Mouse (Mus musculus): Measurements from ENCODE around the gene Grip1. TPM values are rescaled to one million over a fixed set of nuclear protein-coding genes. Genes with fewer than 3 reads are reported as not detected.
A peak's percentile ranks its signal among the peaks of the same experiment; 100 is the strongest.

Grip1 gene
- polyA plus RNA-seq, 1 experiment from 2014 or later = 19.0 TPM

DNA sequence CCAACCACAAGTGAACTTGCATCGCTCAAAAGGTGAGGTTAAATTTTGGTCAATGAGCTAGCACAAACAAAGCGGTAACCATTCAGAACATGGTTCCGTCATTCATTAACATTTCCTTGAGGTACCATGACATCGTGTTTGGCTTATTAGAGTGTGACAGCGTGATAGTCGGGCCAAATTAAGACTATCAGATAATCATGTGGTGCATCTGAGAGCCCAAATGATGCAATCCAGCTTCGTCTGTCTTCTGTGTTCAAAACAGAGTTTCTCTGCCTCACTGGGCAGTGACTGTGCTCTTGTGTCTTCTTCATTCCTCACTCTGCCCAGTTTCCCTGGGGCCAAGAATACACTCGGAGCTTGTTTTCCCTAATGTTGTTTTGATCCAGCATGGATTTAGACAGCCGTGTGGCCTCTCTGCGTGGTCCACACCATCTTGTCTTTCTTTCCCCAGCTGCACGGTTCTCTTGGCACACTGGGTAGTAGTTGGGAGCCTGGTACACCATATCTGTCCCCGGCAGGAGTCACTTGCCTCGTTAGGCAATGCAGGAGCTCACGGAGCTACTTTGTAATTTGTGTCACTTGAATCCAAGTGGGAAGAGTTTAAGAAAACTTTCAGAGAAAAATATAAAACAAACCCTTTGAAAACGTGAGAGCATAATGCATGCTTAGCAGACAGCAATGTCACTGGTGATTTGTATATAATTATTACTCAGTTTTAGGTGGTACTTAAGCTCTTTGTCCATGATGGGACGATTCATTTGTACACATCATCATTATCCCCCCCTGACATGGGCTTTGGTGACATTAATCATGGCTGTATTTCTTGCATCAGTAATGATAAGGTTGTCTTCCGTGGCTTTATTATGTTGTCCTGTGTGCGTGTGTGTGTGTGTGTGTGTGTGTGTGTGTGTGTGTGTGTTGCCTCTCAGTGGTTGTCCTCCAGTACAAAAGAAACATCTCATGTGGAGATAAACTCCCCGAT is 281.7 kb downstream of the Grip1 start:
- no peaks in the 10 kb centered on the region for H3K9me3 ChIP-seq
- H3K27ac ChIP-seq = no peak overlapping the region
- no peaks in the 10 kb centered on the region for H3K36me3 ChIP-seq (replicated peaks)
- ATAC-seq (replicated peaks) = no peak
- 0 out of 2 replicates have a peak, but pooled peaks cover 5% of the 10 kb centered on the region for H3K4me1 ChIP-seq
- no peak overlapping the region for H3K4me3 ChIP-seq
- H3K27me3 ChIP-seq (replicated peaks) = no peaks in the 10 kb centered on the region
- no peak overlapping the region for H3K4me2 ChIP-seq
- 77% methylated on average over 19 of the region's 19 CpGs for WGBS
- H3K9ac ChIP-seq = no peak overlapping the region

- Histone ChIP-seq H3K4me3 (no peak overlapping the region), H3K27ac (no peak overlapping the region), H3K4me2 (no peak overlapping the region), H3K4me1 (0 out of 2 replicates have a peak, but pooled peaks cover 3% of the 10 kb centered on the region), H3K9me3 (no peaks in the 10 kb centered on the region), H3K9ac (no peak overlapping the region), H3K36me3 (replicated peaks) (no peaks in the 10 kb centered on the region), H3K27me3 (replicated peaks) (no peaks in the 10 kb centered on the region)
- WGBS = 92% methylated on average over 7 of the region's 7 CpGs
- ATAC-seq (replicated peaks) = no peak
Observed at GRCm38 (mm10) chr10:119739466-119739865, 285.8 kb downstream of the Grip1 start.

DNA sequence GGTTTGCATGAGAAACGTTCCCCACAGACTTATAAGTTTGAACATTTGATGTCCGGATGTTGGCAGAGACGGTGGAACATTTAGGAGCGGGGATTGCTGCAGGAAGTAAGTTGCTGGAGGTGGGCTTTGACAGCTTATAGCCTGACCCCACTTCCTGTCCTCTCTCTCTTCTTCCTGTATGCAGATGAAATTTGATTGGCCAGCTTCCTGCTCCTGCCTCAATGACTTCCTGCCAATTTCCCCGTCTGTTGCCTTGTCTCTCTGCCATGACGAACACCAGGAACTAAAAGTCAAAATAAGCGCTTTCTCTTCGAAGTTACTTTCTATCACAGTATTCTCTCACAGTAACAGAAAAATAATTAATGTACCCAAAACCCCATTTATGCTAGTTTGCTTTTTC is 289.1 kb downstream of the Grip1 start:
- no peak overlapping the region for H3K4me2 ChIP-seq
- no peaks in the 10 kb centered on the region for H3K9me3 ChIP-seq
- no peak overlapping the region for H3K4me3 ChIP-seq
- H3K36me3 ChIP-seq (replicated peaks) = no peaks in the 10 kb centered on the region
- H3K27me3 ChIP-seq (replicated peaks) = no peaks in the 10 kb centered on the region
- no peak overlapping the region for H3K9ac ChIP-seq
- no peak for ATAC-seq (replicated peaks)
- no peak overlapping the region for H3K27ac ChIP-seq
- H3K4me1 ChIP-seq = no peaks in the 10 kb centered on the region
- 79% methylated on average over 8 of the region's 8 CpGs for WGBS

DNA sequence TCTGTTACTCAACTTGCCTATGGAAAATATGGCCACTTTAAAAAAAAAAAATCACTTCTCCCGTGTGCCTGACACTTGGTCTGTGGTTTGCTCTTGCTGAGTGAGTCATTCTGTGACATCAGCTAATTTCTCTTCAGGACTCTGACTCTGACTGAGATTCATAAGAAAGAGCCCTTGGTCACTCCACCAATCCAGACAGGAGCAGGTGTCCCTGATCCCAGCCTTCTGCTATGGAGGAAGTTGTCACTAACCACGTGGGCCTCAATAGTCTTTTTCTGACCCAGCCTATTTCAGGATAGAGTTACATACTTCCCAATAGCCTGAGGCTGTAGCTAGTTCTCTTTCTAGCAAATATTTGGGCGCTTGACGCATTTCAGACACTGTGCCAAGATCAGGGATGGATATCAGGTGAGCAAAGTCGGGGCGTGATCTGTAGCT is 298.8 kb downstream of the Grip1 start:
- 93% methylated on average over 6 of the region's 6 CpGs for WGBS
- no peak overlapping the region for H3K9ac ChIP-seq
- no peaks in the 10 kb centered on the region; the same call in 1 of the 2 replicates for H3K4me1 ChIP-seq
- H3K4me3 ChIP-seq = no peak overlapping the region
- no peak overlapping the region for H3K27ac ChIP-seq
- H3K4me2 ChIP-seq = no peak overlapping the region
- no peaks in the 10 kb centered on the region for H3K9me3 ChIP-seq
- H3K36me3 ChIP-seq (replicated peaks) = no peaks in the 10 kb centered on the region
- no peaks in the 10 kb centered on the region for H3K27me3 ChIP-seq (replicated peaks)
- no peak for ATAC-seq (replicated peaks)

DNA sequence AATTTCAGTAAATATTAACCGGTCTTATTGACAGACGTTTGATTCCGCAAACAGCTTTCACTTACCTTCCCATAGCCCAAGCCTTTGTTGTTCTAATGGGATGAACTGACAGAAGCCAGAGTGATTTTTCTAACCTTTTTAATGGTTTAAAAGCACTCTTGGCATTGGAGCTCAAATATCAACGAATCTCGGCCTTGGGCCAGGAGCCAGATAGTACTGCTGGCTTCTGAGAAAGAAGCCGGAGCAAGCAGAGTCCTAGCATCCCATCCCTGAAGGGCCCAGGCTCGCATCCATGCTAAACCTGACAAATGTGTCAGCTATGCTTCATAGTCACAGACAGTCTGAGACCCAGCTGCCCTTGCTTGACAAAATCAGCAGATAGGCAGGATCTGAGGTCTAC is 302.6 kb downstream of the Grip1 start:
- no peaks in the 10 kb centered on the region for H3K27me3 ChIP-seq (replicated peaks)
- ATAC-seq (replicated peaks) = no peak

GRCm38 (mm10) chr10:119757219-119757618 is 303.6 kb downstream of the Grip1 start:
- no peaks in the 10 kb centered on the region for H3K36me3 ChIP-seq (replicated peaks)
- no peaks in the 10 kb centered on the region for H3K9me3 ChIP-seq
- no peak overlapping the region for H3K4me3 ChIP-seq
- no peak overlapping the region for H3K9ac ChIP-seq
- 80% methylated on average over 6 of the region's 6 CpGs for WGBS
- ATAC-seq (replicated peaks) = no peak
- H3K27me3 ChIP-seq (replicated peaks) = no peaks in the 10 kb centered on the region
- H3K4me2 ChIP-seq = no peak overlapping the region
- peaks cover 9% of the 10 kb centered on the region for H3K4me1 ChIP-seq
- no peak overlapping the region for H3K27ac ChIP-seq

More for the DNA sequence above, 302.6 kb downstream of the Grip1 start:
- Histone ChIP-seq H3K9me3 (no peaks in the 10 kb centered on the region), H3K4me2 (no peak overlapping the region), H3K9ac (no peak overlapping the region), H3K27ac (no peak overlapping the region), H3K36me3 (replicated peaks) (no peaks in the 10 kb centered on the region), H3K4me1 (peaks cover 2% of the 10 kb centered on the region), H3K4me3 (no peak overlapping the region)
- 76% methylated on average over 7 of the region's 7 CpGs for WGBS

GRCm38 (mm10) chr10:119761451-119762367 is 308.1 kb downstream of the Grip1 start:
- Histone ChIP-seq H3K9ac (no peak overlapping the region), H3K27me3 (replicated peaks) (no peaks in the 10 kb centered on the region), H3K4me2 (peak overlapping the region; percentile 38), H3K27ac (peak overlapping the region; percentile 55), H3K36me3 (replicated peaks) (no peaks in the 10 kb centered on the region), H3K4me1 (peaks cover 14% of the 10 kb centered on the region), H3K4me3 (0 out of 2 replicates have a peak overlapping the region, but pooled peaks have one; percentile 7), H3K9me3 (no peaks in the 10 kb centered on the region)
- ATAC-seq (replicated peaks) = peak; percentile 52
- 62% methylated on average over 33 of the region's 33 CpGs for WGBS

DNA sequence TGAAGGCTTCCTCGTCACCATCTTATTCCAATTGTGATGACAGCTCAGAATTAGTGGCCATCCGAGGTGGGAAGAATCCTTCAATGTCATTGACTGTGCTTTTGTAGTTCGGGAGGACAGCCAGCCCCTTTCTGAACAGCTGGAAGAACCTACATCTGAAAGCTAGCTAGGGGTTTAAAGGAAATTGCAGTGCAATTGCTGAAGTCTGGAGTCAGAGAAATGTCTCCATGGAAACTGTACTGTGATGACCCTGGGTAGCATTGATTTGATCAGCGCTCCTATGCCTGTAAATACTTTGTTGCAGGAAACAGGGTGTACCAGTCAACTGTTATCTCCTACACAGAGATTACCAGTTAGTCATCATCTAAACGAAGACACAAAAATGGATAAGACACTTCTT is 325.2 kb downstream of the Grip1 start:
- no peak overlapping the region for H3K27ac ChIP-seq

DNA sequence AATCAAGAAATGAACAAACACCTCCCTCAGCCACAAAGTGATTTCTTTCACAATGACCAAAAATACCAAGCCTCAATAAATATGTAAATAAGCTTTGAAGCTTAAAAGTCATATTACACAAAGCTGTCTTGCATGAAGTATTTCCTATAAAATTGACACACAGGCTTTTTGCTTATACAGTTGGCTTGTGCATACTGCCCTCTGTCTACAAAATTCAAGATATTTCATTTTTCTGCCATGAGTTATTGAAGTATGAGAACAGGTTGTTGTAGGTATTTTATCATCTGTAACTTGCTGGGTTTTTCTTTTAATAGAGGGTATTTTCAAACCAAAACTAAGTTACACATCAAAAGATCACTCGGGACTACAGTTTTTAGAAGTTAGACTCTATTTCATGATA is 326.0 kb downstream of the Grip1 start:
- no peaks in the 10 kb centered on the region for H3K36me3 ChIP-seq (replicated peaks)
- H3K4me2 ChIP-seq = no peak overlapping the region
- H3K4me3 ChIP-seq = no peak overlapping the region
- H3K4me1 ChIP-seq = peaks cover 7% of the 10 kb centered on the region; the same call in 1 of the 2 replicates
- H3K27me3 ChIP-seq (replicated peaks) = no peaks in the 10 kb centered on the region
- no peak overlapping the region for H3K9ac ChIP-seq
- no peaks in the 10 kb centered on the region for H3K9me3 ChIP-seq
- H3K27ac ChIP-seq = no peak overlapping the region
- no peak for ATAC-seq (replicated peaks)
- 91% methylated on average over 1 of the region's 1 CpGs for WGBS

More for the DNA sequence above, 325.2 kb downstream of the Grip1 start:
- Histone ChIP-seq H3K9ac (no peak overlapping the region), H3K36me3 (replicated peaks) (no peaks in the 10 kb centered on the region), H3K9me3 (no peaks in the 10 kb centered on the region), H3K4me1 (peaks cover 7% of the 10 kb centered on the region; the same call in 1 of the 2 replicates), H3K4me2 (no peak overlapping the region), H3K27me3 (replicated peaks) (no peaks in the 10 kb centered on the region), H3K4me3 (no peak overlapping the region)
- 73% methylated on average over 5 of the region's 5 CpGs for WGBS
- no peak for ATAC-seq (replicated peaks)

DNA sequence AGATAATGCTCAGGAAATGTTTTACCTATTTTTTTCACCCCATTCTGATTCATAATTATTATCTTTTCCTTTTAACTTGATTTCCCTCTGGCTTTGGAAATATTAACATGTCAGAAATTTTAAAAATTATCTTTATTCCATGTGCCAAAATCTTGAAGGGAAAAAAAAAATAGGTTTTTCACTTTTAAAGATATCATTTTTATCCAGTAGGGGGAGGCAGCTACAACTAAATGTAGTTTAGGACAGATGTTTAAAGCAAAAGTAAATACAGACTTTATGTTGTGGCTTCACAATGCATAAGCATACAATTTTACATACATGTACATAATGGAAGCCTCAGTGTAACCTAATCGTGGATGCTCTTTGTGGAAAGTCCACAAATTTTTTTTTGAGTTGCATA is 336.9 kb downstream of the Grip1 start:
- Histone ChIP-seq H3K27me3 (replicated peaks) (no peaks in the 10 kb centered on the region), H3K9me3 (no peaks in the 10 kb centered on the region), H3K36me3 (replicated peaks) (no peaks in the 10 kb centered on the region), H3K4me2 (no peak overlapping the region), H3K4me3 (no peak overlapping the region), H3K4me1 (no peaks in the 10 kb centered on the region), H3K27ac (no peak overlapping the region), H3K9ac (no peak overlapping the region)
- ATAC-seq (replicated peaks) = no peak
- WGBS = 82% methylated on average over 1 of the region's 1 CpGs

DNA sequence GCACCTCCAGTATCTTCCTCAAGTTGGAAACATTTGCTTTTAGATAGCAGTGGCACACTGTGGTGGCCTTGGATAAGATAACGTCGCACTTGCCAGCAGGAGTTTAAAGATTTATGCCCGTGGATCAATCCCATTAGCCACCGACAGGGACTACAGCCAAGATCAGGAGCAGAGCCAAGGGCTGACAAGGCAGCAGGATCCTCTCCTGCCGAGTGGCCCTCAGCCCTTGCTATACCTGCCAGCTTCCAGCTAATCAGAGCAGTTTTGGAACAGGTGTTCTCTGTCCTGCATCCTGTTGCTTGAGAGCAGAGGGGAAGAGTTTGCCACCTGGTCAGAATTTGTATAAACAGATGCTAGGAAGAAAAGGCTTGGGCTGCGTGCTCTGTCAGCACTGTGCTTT is 348.8 kb downstream of the Grip1 start:
- ATAC-seq (replicated peaks) = no peak
- Histone ChIP-seq H3K4me2 (no peak overlapping the region), H3K9me3 (no peaks in the 10 kb centered on the region), H3K36me3 (replicated peaks) (no peaks in the 10 kb centered on the region), H3K4me1 (peaks cover 27% of the 10 kb centered on the region), H3K4me3 (no peak overlapping the region), H3K9ac (no peak overlapping the region), H3K27ac (no peak overlapping the region), H3K27me3 (replicated peaks) (no peaks in the 10 kb centered on the region)
- WGBS = 53% methylated on average over 6 of the region's 6 CpGs

Measured in midbrain, embryonic 15.5 days (tissue).